Mouse (Mus musculus) limb, embryonic 12.5 days (tissue): ENCODE results near the gene Capzb. TPM values are rescaled to one million over a fixed set of nuclear protein-coding genes. Genes with fewer than 3 reads are reported as not detected.

Experiments
- ATAC-seq: fragments of 200-750 bp; cut with Nextera tagmentation; 2 replicates; pipeline ENCODE4 v1.8.0; 2017; ENCODE audit warnings: low read depth, moderate TSS enrichment; ENCODE audit not compliant: insufficient number of reproducible peaks, insufficient read depth, low FRiP score, low TSS enrichment
- H3K27ac ChIP-seq: fragments of 300-500 bp; sonication (generic); 2 replicates; pipeline ENCODE4 v1.5.1; 2016; ENCODE audit warnings: mild to moderate bottlenecking, moderate library complexity
- H3K27me3 ChIP-seq: fragments of 300-500 bp; sonication (generic); 2 replicates; pipeline ENCODE4 v1.6.1; 2016; ENCODE audit warnings: mild to moderate bottlenecking, moderate library complexity
- H3K36me3 ChIP-seq: fragments of 300-500 bp; sonication (generic); 2 replicates; pipeline ENCODE4 v1.6.1; 2016; ENCODE audit warnings: mild to moderate bottlenecking, moderate library complexity
- H3K4me1 ChIP-seq: fragments of 300-500 bp; sonication (generic); replicated peaks from 2 replicates; pipeline ENCODE4 v1.6.1; 2016
- H3K4me2 ChIP-seq: fragments of 300-500 bp; sonication (generic); 2 replicates; pipeline ENCODE4 v1.6.1; 2016; ENCODE audit warnings: mild to moderate bottlenecking, moderate library complexity
- H3K4me3 ChIP-seq: fragments of 300-500 bp; sonication (generic); replicated peaks from 2 replicates; pipeline ENCODE4 v1.5.1; 2016; ENCODE audit warnings: mild to moderate bottlenecking
- H3K9ac ChIP-seq: fragments of 300-500 bp; sonication (generic); replicated peaks from 2 replicates; pipeline ENCODE4 v1.6.1; 2016; ENCODE audit warnings: mild to moderate bottlenecking, moderate library complexity
- H3K9me3 ChIP-seq: fragments of 300-500 bp; sonication (generic); 2 replicates; pipeline ENCODE4 v1.6.1; 2016; ENCODE audit warnings: mild to moderate bottlenecking, moderate library complexity
- WGBS: fragments of 180-500 bp; shearing (Covaris S2); methylation state at CpG from one replicate; pipeline ENCODE4 v1.1.7; 2016; 5-methylcytosine and 5-hydroxymethylcytosine counted together
- polyA plus RNA-seq: library from polyadenylated mRNA; unstranded; fragments of >200 nt; fragmentation: Nextera tagmentation; extraction: Ambion mirVana; gene quantifications from 2 replicates; pipeline ENCODE4 v1.2.1, GENCODE M21; 2016

Gene Capzb
- polyA plus RNA-seq, 1 experiment from 2014 or later, result 390 TPM

DNA sequence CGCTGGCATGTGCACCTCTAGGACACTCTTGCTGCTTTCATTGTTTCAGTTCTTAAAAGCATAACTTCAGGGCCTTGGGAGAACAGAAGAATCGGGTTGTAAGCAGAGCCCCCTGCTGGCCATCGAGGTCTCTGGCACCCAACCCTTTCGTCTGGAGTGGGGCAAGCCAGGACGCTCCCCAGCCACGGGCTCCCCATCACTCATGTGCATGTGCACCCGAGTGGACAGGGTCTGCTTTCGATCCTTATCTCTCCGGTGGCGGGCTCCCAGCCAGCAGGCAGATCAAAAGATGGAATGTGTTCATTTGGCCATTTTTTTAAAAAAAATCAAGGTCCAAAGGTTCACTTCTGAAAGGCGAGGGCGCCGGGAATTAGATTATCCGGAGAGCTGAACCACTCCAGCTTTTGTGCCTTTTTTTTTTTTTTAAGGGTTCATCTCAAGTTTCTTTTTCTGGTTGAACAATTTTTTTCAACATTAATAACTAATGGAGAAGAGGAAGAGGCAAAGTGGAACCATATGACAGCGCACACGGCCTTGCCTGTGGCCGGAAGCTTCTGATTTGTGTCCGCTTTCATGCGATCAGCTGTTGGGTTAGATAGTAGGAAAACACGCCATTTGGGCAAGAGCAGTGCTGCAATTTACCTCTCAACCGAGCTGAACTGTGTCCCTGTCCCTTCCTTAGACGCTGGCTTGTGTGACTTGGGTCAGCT is 59.5 kb downstream of the Capzb start:
- H3K36me3 ChIP-seq, result peaks cover 12% of the 10 kb centered on the region
- H3K27me3 ChIP-seq, result no peaks in the 10 kb centered on the region
- peaks cover 85% of the 10 kb centered on the region for H3K4me1 ChIP-seq
- H3K9ac ChIP-seq, result peak overlapping the region; percentile 47; the same call in 1 of the 2 replicates
- peak overlapping the region; percentile 31 for H3K4me2 ChIP-seq
- H3K9me3 ChIP-seq, result no peaks in the 10 kb centered on the region
- peak overlapping the region; percentile 92 for H3K27ac ChIP-seq
- 31% methylated on average over 22 of the region's 22 CpGs for WGBS
- H3K4me3 ChIP-seq, result no peak overlapping the region
- ATAC-seq, result peak; percentile 58; the same call in 1 of the 2 replicates

DNA sequence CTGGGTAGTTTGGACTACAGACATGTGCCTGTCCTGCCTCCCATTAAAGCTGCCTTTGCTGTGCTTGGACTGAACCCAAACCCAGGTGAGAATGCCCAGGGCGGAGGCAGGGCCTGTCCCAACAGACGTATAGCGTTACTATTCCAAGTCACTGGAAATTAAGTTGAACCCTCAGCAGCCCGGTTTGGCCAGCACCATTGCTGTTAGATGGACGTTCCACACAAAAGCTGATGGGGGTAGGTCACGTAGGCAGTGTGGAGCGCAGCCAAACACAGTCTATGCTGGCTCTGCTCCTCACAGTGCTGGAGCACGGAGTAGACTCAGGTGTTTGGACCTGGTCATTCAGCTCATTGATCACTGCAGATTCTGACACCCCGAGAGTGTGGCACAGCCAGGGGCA is 60.5 kb downstream of the Capzb start:
- 77% methylated on average over 9 of the region's 9 CpGs for whole genome bisulfite sequencing
- Histone ChIP-seq H3K9ac (no peak overlapping the region), H3K4me2 (no peak overlapping the region), H3K27ac (peak overlapping the region; percentile 81; the same call in 1 of the 2 replicates), H3K4me3 (no peak overlapping the region), H3K9me3 (no peaks in the 10 kb centered on the region), H3K36me3 (peaks cover 22% of the 10 kb centered on the region), H3K4me1 (peaks cover 85% of the 10 kb centered on the region), H3K27me3 (no peaks in the 10 kb centered on the region)
- ATAC-seq, result no peak

- no peaks in the 10 kb centered on the region for H3K9me3 ChIP-seq
- H3K4me1 ChIP-seq, result peaks cover 84% of the 10 kb centered on the region
- WGBS, result 89% methylated on average over 4 of the region's 4 CpGs
- H3K36me3 ChIP-seq, result peaks cover 45% of the 10 kb centered on the region
- H3K4me2 ChIP-seq, result no peak overlapping the region
- H3K27ac ChIP-seq, result peak overlapping the region; percentile 98
- no peak overlapping the region for H3K9ac ChIP-seq
- H3K27me3 ChIP-seq, result no peaks in the 10 kb centered on the region
- H3K4me3 ChIP-seq, result no peak overlapping the region
- no peak for ATAC-seq
Observed at GRCm38 (mm10) chr4:139256146-139256545, 63.4 kb downstream of the Capzb start.

GRCm38 (mm10) chr4:139256708-139257107 is 64.0 kb downstream of the Capzb start:
- Histone ChIP-seq H3K4me2 (no peak overlapping the region), H3K27ac (peak overlapping the region; percentile 98), H3K9me3 (no peaks in the 10 kb centered on the region), H3K27me3 (no peaks in the 10 kb centered on the region), H3K4me3 (no peak overlapping the region), H3K9ac (no peak overlapping the region), H3K36me3 (peaks cover 49% of the 10 kb centered on the region), H3K4me1 (peaks cover 84% of the 10 kb centered on the region)
- WGBS, result 40% methylated on average over 8 of the region's 8 CpGs
- no peak for ATAC-seq

GRCm38 (mm10) chr4:139258621-139259301 is 66.1 kb downstream of the Capzb start:
- H3K4me3 ChIP-seq, result no peak overlapping the region
- H3K4me1 ChIP-seq, result peaks cover 72% of the 10 kb centered on the region
- WGBS, result 54% methylated on average over 6 of the region's 6 CpGs
- no peaks in the 10 kb centered on the region for H3K27me3 ChIP-seq
- no peaks in the 10 kb centered on the region for H3K9me3 ChIP-seq
- ATAC-seq, result 0 out of 2 replicates have a peak, but pooled peaks have one; percentile 27
- peak overlapping the region; percentile 98 for H3K27ac ChIP-seq
- peaks cover 70% of the 10 kb centered on the region for H3K36me3 ChIP-seq
- H3K9ac ChIP-seq, result no peak overlapping the region
- peak overlapping the region; percentile 9; the same call in 1 of the 2 replicates for H3K4me2 ChIP-seq

DNA sequence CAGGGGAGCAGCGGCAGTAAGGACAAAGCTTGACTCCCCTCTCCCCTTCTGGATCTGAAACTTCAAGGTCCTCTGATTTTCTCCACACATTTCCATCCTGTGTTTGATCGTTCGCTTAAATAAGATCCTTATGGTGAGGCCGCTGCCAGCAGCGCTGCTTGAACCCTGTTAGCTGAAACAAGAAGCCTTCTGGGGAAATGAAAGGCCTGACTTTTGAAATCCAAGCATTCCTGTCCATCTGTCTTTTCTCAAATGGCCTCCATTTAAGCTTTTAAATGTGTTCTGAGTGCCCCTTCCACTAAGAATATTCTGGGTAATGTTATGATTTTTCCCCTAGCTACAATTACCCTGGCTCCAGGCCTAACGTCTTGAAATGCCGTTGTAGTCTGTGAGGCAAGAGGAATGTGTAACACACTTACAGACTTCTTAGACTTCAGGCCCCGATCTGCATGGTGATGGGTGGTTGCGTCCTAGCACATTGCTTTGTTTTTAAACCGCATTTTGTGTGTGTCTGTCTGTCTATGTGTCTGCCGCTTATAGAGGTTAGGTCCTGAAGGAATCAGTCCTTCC is 66.7 kb downstream of the Capzb start:
- Histone ChIP-seq H3K9me3 (no peaks in the 10 kb centered on the region), H3K36me3 (peaks cover 76% of the 10 kb centered on the region), H3K4me3 (no peak overlapping the region), H3K27me3 (no peaks in the 10 kb centered on the region), H3K9ac (0 out of 2 replicates have a peak overlapping the region, but pooled peaks have one; percentile 4), H3K4me1 (peaks cover 72% of the 10 kb centered on the region), H3K4me2 (peak overlapping the region; percentile 9; the same call in 1 of the 2 replicates), H3K27ac (peak overlapping the region; percentile 98)
- WGBS, result 31% methylated on average over 11 of the region's 11 CpGs
- ATAC-seq, result peak; percentile 49; the same call in 1 of the 2 replicates

DNA sequence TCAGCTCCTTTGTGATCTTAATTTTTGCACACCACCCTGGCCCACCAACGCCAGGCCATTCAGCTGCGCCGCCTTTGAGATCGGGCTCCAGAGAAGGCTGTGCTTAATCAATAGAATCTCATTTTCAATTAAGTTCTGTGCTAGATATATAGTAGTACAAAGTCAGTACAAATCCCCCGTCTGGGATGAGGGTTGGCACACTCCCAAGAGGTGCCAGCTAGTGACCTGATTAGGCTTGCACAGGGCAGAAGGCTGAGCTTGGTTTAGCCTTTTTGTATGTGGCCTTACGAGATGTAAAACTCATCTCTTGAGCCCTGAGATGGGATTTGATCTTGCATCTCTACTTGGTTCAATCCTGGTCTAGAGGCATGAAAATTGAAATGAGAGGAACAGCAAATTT is 70.3 kb downstream of the Capzb start:
- 93% methylated on average over 6 of the region's 6 CpGs for WGBS
- Histone ChIP-seq H3K9ac (no peak overlapping the region), H3K9me3 (no peaks in the 10 kb centered on the region), H3K27ac (peak overlapping the region; percentile 42; the same call in 1 of the 2 replicates), H3K4me3 (no peak overlapping the region), H3K36me3 (peaks cover 77% of the 10 kb centered on the region), H3K4me1 (peaks cover 71% of the 10 kb centered on the region), H3K27me3 (no peaks in the 10 kb centered on the region), H3K4me2 (no peak overlapping the region)
- ATAC-seq, result no peak

DNA sequence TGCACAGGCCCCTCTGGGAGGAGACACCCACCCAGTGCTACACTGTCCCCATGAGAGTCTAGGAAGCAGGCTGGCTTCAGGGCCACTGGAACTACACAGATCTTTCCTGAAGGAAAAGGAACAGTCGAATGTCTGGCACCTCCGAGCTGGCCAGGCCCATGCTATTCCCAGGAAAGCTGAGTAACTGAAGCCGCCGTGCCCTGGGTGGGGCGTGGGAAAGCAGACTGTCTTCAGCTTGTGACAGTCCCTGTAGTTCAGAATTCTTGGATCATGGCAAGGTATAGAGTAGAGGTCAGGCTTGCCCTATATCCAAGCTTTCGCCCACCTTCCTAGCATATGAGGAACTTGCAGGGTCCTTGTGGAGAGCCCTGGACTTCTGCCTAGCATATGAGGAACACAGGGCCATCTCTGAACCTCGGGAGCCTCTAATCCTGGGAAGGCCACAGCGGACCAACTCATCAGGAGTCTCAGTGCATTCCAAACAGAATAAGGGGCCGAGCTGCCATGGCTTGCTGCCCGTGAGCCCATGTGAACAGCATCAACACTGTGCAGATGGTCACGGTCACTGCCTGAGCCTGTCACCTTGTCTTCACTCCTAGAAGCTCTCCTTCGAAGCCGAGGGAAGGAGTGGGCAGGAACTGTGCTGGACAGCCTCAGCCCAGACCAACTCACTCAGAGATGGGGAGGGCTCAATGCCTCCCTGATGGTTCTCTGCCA is 73.2 kb downstream of the Capzb start:
- H3K9me3 ChIP-seq, result no peaks in the 10 kb centered on the region
- WGBS, result 68% methylated on average over 13 of the region's 13 CpGs
- no peak overlapping the region; the same call in 1 of the 2 replicates for H3K9ac ChIP-seq
- H3K27me3 ChIP-seq, result no peaks in the 10 kb centered on the region
- H3K4me3 ChIP-seq, result no peak overlapping the region
- H3K4me1 ChIP-seq, result peaks cover 70% of the 10 kb centered on the region
- H3K27ac ChIP-seq, result peak overlapping the region; percentile 89
- H3K4me2 ChIP-seq, result no peak overlapping the region
- H3K36me3 ChIP-seq, result peaks cover 64% of the 10 kb centered on the region
- ATAC-seq, result no peak

GRCm38 (mm10) chr4:139266500-139266865 is 73.8 kb downstream of the Capzb start:
- Histone ChIP-seq H3K9me3 (no peaks in the 10 kb centered on the region), H3K36me3 (peaks cover 59% of the 10 kb centered on the region), H3K27me3 (no peaks in the 10 kb centered on the region), H3K27ac (peak overlapping the region; percentile 89), H3K9ac (no peak overlapping the region; the same call in 1 of the 2 replicates), H3K4me3 (no peak overlapping the region), H3K4me1 (peaks cover 70% of the 10 kb centered on the region), H3K4me2 (peak overlapping the region; percentile 6; the same call in 1 of the 2 replicates)
- ATAC-seq, result no peak
- 24% methylated on average over 7 of the region's 7 CpGs for WGBS

GRCm38 (mm10) chr4:139267335-139267734 is 74.6 kb downstream of the Capzb start:
- Histone ChIP-seq H3K27ac (peak overlapping the region; percentile 89), H3K9ac (no peak overlapping the region; the same call in 1 of the 2 replicates), H3K4me1 (peaks cover 73% of the 10 kb centered on the region), H3K4me2 (peak overlapping the region; percentile 6; the same call in 1 of the 2 replicates), H3K9me3 (no peaks in the 10 kb centered on the region), H3K36me3 (peaks cover 52% of the 10 kb centered on the region), H3K27me3 (no peaks in the 10 kb centered on the region), H3K4me3 (no peak overlapping the region)
- peak; percentile 54; the same call in 1 of the 2 replicates for ATAC-seq
- WGBS, result 38% methylated on average over 3 of the region's 3 CpGs
